Mouse (Mus musculus): ENCODE results near the gene Slc25a45. TPM values are rescaled to one million over a fixed set of nuclear protein-coding genes. Genes with fewer than 3 reads are reported as not detected.
A peak's percentile ranks its signal among the peaks of the same experiment; 100 is the strongest.

Slc25a45 gene
- polyA plus RNA-seq (2012; ENCODE audit: insufficient read depth, insufficient read length, low replicate concordance, missing spikeins) = not detected in 2 replicates

DNA sequence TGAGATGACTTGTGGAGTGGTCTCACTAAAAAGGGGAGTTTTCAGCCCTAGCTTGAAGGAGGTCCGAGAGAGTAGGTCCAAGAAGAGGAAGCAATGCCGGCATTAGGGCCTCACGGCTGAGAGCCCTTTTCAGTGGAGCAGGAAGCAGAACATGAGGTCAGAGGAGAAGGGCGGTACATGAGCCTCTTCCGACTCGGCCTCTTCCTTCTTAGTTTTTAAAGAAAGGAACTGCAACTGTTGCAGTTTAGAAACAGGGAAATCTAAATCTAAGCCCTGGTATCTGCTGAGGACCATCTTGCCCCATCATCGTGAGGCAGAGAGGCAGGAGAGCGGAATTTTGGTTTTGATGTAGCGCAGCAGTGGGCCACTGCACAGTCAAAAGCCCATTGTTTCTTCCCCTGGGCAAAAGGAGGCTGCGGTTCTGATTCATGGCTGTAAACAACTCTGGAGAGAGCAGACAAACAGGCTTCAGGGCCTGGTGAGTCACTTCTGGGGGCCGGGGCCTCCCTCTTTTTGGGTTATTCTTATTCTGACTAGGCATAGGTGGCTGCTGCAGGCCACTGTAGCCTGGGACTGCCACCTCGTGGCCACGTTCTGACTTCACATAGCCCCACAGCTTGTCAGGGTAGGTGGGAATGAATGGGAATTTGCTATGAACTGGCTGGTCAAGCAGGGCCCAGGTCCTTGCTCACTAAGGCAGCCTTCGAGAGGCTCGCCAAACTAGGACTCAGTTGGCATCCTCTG, at the start of gene Slc25a45:
Gene Slc25a45, plus strand, starts transcription at position 191 of the 744 bp plus-strand sequence.
- TF ChIP-seq CTCF (IDR thresholded peaks at IDR 0.05; ENCODE audit: insufficient read depth, low read depth, low read length) (peak; percentile 61; the same call in 1 of the 2 replicates), POLR2A (IDR thresholded peaks at IDR 0.05; ENCODE audit: insufficient read depth, low read depth, low read length) (no peak)
- 22% methylated on average over 15 of the region's 15 CpGs for WGBS
- Histone ChIP-seq H3K4me1 (ENCODE audit: control insufficient read depth, insufficient read depth, low read length) (peaks cover 32% of the 10 kb centered on the region), H3K27ac (ENCODE audit: insufficient read depth, low read depth, low read length) (peak within 1 kb of the TSS; percentile 81), H3K4me3 (ENCODE audit: insufficient read depth, low read depth, low read length) (peak within 1 kb of the TSS; percentile 6; the same call in 1 of the 2 replicates)

DNA sequence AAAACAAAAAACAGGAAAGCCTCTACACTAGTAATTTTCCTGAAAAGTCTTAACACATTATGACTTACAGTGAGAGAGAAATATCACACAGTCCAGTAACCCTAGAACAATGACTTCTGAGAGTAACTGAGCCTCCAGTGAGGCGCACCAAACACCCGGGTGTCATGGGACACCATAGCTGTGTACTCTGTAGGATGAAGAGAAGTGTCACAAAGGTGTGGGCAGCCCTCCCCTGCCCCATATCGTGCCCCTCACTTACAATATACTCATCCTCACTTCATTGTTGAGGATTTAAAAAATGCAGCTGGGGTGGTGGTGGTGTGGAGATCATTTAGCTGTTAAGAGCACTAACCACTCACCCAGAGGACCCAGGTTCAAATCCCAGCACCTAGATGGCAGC, 49.5 kb upstream of the Slc25a45 start:
- Histone ChIP-seq H3K4me3 (ENCODE audit: insufficient read depth, low read depth, low read length) (no peak overlapping the region), H3K4me1 (ENCODE audit: control insufficient read depth, insufficient read depth, low read length) (peaks cover 15% of the 10 kb centered on the region), H3K27ac (ENCODE audit: insufficient read depth, low read depth, low read length) (no peak overlapping the region)
- 87% methylated on average over 3 of the region's 3 CpGs for WGBS
- no peak for TF ChIP-seq POLR2A (IDR thresholded peaks at IDR 0.05; ENCODE audit: insufficient read depth, low read depth, low read length)
- TF ChIP-seq CTCF (IDR thresholded peaks at IDR 0.05; ENCODE audit: insufficient read depth, low read depth, low read length) = no peak

DNA sequence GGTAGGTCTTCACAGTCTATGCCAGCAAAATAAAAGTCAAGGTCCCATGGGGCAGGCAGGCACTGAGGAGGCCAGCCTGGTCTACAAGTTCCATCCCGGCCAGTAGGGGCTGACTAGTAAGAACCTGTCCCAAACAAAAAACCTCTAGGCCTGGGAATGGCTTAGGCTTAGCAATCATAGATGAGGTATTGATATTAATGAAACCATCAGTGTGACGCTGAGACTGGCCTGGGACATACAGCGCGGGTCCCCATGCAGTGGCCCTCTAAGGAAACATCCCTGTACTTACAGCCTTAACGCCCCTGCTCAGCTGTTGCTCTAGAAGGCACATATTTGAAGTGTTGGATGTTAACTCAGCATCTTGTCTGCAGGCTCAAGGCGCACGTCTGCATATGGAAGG, 48.7 kb upstream of the Slc25a45 start:
- 94% methylated on average over 7 of the region's 7 CpGs for WGBS
- no peak for TF ChIP-seq CTCF (IDR thresholded peaks at IDR 0.05; ENCODE audit: insufficient read depth, low read depth, low read length)
- no peak for TF ChIP-seq POLR2A (IDR thresholded peaks at IDR 0.05; ENCODE audit: insufficient read depth, low read depth, low read length)

DNA sequence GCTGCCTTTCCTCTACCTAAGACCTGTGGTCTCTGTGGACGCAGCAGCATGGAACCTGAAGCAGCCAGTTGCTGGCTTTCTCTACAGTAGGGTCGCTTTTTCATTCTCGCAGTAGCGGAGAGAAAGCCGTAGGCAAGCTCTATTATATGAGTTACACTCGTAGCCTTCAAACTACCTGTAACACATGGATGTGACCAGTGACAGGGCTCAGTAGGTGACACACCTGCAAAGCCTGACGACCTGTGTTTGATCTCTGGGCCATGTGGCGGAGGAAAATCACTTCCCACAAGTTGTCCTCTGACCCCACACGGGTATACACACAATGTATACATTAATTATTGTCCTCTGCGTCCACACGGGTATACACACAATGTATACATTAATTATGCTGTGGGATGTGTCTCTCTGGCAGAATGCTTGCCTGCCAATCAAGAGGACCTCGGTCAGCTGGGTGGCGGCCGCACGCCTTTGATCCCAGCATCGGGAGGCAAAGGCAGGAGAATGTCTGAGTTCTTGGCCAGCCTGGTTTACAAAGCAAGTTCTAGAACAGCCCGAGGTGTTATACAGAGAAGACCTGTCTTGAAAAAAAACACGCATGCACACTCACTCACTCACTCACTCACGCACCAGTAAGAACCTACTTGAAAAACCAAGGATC, 47.5 kb upstream of the Slc25a45 start:
- no peak for TF ChIP-seq POLR2A (IDR thresholded peaks at IDR 0.05; ENCODE audit: insufficient read depth, low read depth, low read length)
- TF ChIP-seq CTCF (IDR thresholded peaks at IDR 0.05; ENCODE audit: insufficient read depth, low read depth, low read length) = no peak
- Histone ChIP-seq H3K4me1 (ENCODE audit: control insufficient read depth, insufficient read depth, low read length) (peaks cover 2% of the 10 kb centered on the region; the same call in 1 of the 2 replicates), H3K4me3 (ENCODE audit: insufficient read depth, low read depth, low read length) (no peak overlapping the region), H3K27ac (ENCODE audit: insufficient read depth, low read depth, low read length) (no peak overlapping the region)
- WGBS = 84% methylated on average over 19 of the region's 19 CpGs

More for the DNA sequence above, 48.7 kb upstream of the Slc25a45 start:
- H3K4me1 ChIP-seq (ENCODE audit: control insufficient read depth, insufficient read depth, low read length) = peaks cover 9% of the 10 kb centered on the region
- H3K4me3 ChIP-seq (ENCODE audit: insufficient read depth, low read depth, low read length) = no peak overlapping the region
- no peak overlapping the region for H3K27ac ChIP-seq (ENCODE audit: insufficient read depth, low read depth, low read length)

DNA sequence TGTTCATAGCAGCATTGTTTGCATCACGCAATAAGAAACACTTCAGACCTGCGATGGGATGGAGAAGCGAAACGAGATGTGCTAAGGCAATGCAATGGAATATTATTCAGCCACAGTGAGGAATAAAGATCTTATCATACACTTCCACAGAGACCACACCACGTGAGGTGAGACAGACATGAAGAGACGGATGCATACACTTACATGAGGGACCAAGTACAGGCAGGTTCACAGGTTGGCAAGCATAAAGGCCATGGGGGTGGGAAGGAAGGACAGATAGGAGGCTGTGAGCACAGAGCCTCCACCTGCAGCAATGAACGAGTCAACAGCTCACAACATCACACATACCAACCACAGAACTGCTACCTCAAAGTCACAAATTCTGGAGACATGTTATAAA, 46.8 kb upstream of the Slc25a45 start:
- Histone ChIP-seq H3K4me1 (ENCODE audit: control insufficient read depth, insufficient read depth, low read length) (0 out of 2 replicates have a peak, but pooled peaks cover 2% of the 10 kb centered on the region), H3K4me3 (ENCODE audit: insufficient read depth, low read depth, low read length) (no peak overlapping the region), H3K27ac (ENCODE audit: insufficient read depth, low read depth, low read length) (no peak overlapping the region)
- no peak for TF ChIP-seq POLR2A (IDR thresholded peaks at IDR 0.05; ENCODE audit: insufficient read depth, low read depth, low read length)
- no peak for TF ChIP-seq CTCF (IDR thresholded peaks at IDR 0.05; ENCODE audit: insufficient read depth, low read depth, low read length)
- 93% methylated on average over 7 of the region's 7 CpGs for WGBS

GRCm38 (mm10) chr19:5831224-5831957, 46.2 kb upstream of the Slc25a45 start:
- Histone ChIP-seq H3K4me3 (ENCODE audit: insufficient read depth, low read depth, low read length) (no peak overlapping the region), H3K27ac (ENCODE audit: insufficient read depth, low read depth, low read length) (no peak overlapping the region), H3K4me1 (ENCODE audit: control insufficient read depth, insufficient read depth, low read length) (0 out of 2 replicates have a peak, but pooled peaks cover 2% of the 10 kb centered on the region)
- WGBS = 89% methylated on average over 11 of the region's 11 CpGs
- TF ChIP-seq CTCF (IDR thresholded peaks at IDR 0.05; ENCODE audit: insufficient read depth, low read depth, low read length) (no peak), POLR2A (IDR thresholded peaks at IDR 0.05; ENCODE audit: insufficient read depth, low read depth, low read length) (no peak)

DNA sequence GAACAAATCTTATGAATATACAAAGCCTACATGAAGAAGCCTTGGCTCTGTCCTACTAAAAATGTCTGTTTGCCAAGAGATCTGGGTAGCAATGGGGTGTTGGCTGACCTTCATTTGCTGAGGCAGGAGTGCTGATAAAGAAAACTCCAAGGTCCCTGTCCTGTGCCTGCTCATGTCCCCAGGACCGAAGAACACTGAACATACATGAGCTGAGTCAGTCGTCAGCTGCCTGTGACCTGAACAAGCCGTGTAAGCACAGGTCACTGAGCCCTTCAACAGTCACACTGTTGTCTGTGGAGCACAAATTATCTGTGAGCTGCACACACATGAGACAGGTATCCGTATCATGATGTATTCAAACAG, 45.7 kb upstream of the Slc25a45 start:
- Histone ChIP-seq H3K4me3 (ENCODE audit: insufficient read depth, low read depth, low read length) (no peak overlapping the region), H3K4me1 (ENCODE audit: control insufficient read depth, insufficient read depth, low read length) (0 out of 2 replicates have a peak, but pooled peaks cover 2% of the 10 kb centered on the region), H3K27ac (ENCODE audit: insufficient read depth, low read depth, low read length) (no peak overlapping the region)
- WGBS = 92% methylated on average over 4 of the region's 4 CpGs
- TF ChIP-seq POLR2A (IDR thresholded peaks at IDR 0.05; ENCODE audit: insufficient read depth, low read depth, low read length) (no peak), CTCF (IDR thresholded peaks at IDR 0.05; ENCODE audit: insufficient read depth, low read depth, low read length) (no peak)

GRCm38 (mm10) chr19:5832326-5832725, 45.3 kb upstream of the Slc25a45 start:
- 86% methylated on average over 6 of the region's 6 CpGs for WGBS
- TF ChIP-seq CTCF (IDR thresholded peaks at IDR 0.05; ENCODE audit: insufficient read depth, low read depth, low read length) (no peak), POLR2A (IDR thresholded peaks at IDR 0.05; ENCODE audit: insufficient read depth, low read depth, low read length) (no peak)
- no peak overlapping the region for H3K27ac ChIP-seq (ENCODE audit: insufficient read depth, low read depth, low read length)

More at GRCm38 (mm10) chr19:5832326-5832725, 45.3 kb upstream of the Slc25a45 start:
- Histone ChIP-seq H3K4me3 (ENCODE audit: insufficient read depth, low read depth, low read length) (no peak overlapping the region), H3K4me1 (ENCODE audit: control insufficient read depth, insufficient read depth, low read length) (0 out of 2 replicates have a peak, but pooled peaks cover 2% of the 10 kb centered on the region)
